23 mouse cellular contexts compared by ENCODE assay signal in genomic region chr5:74877185-74877584, GRCm38 (mm10).
"Had no signal": no experiment of that assay in that cellular context is flagged by ENCODE, and none has a peak within 500 bp of the region (broad histone marks: within the 10 kb centered on the region; RNA-seq: fewer than 3 reads in every experiment).

No protein-coding gene starts in this region.

- DNase-seq: kidney, adult 2 months; kidney, postnatal 25 days; layer of hippocampus, adult 9-11 months; liver; retina, postnatal 1 day; right cerebral cortex, postnatal 25 days; spleen, adult 18-20 months; thymus, adult 2 months; thymus, postnatal 14 days; thymus, postnatal 4 days had no signal

- H3K27me3 ChIP-seq: limb, embryonic 13.5 days; liver, embryonic 12.5 days; liver, embryonic 15.5 days; neural tube, embryonic 13.5 days had no signal

- H3K4me2 ChIP-seq: limb, embryonic 13.5 days; liver, embryonic 12.5 days; liver, embryonic 15.5 days; midbrain, embryonic 13.5 days; neural tube, embryonic 13.5 days had no signal

- H3K9ac ChIP-seq: limb, embryonic 13.5 days; liver, embryonic 12.5 days; liver, embryonic 15.5 days; midbrain, embryonic 13.5 days; neural tube, embryonic 13.5 days had no signal

- H3K27ac ChIP-seq: kidney, postnatal 0 days; layer of hippocampus, adult 2 months; limb, embryonic 13.5 days; liver, embryonic 12.5 days; liver, embryonic 15.5 days; midbrain, embryonic 13.5 days; neural tube, embryonic 13.5 days had no signal

- H3K4me3 ChIP-seq: layer of hippocampus, adult 2 months; limb, embryonic 10.5 days; limb, embryonic 13.5 days; liver, embryonic 12.5 days; liver, embryonic 15.5 days; megakaryocyte, embryonic 14.5 days; midbrain, embryonic 10.5 days; midbrain, embryonic 13.5 days; myocyte; neural tube, embryonic 13.5 days had no signal

- H3K9me3 ChIP-seq: limb, embryonic 10.5 days; limb, embryonic 13.5 days; liver, embryonic 12.5 days; liver, embryonic 15.5 days; megakaryocyte, embryonic 14.5 days; midbrain, embryonic 10.5 days; midbrain, embryonic 13.5 days; neural tube, embryonic 13.5 days had no signal

- H3K4me1 ChIP-seq: megakaryocyte, embryonic 14.5 days had no signal

- ATAC-seq: inflammation-experienced regulatory T-cells, adult 6 months; liver, embryonic 12.5 days; midbrain, embryonic 13.5 days; midbrain, embryonic 16.5 days had no signal

- H3K36me3 ChIP-seq: limb, embryonic 10.5 days; limb, embryonic 13.5 days; liver, embryonic 12.5 days; liver, embryonic 15.5 days; midbrain, embryonic 10.5 days; midbrain, embryonic 13.5 days; neural tube, embryonic 13.5 days had no signal
